Mouse (Mus musculus) G1E (cell line): ENCODE measurements at regions not wholly inside any gene's neighbourhood (a gene's known extent, or its start where the extent isn't known, plus 50 kb on each side); places are given as distances from the start of the nearest gene placed in this dataset.
"Not testable (repeated sequence)": the region's sequence is repeated elsewhere in the genome, so short reads cannot be mapped to it uniquely, and the experiment has no call there.

Source experiments
- ATAC-seq: 2 replicates; pipeline ENCODE4 v1.8.0; 2016; ENCODE audit warnings: mild to moderate bottlenecking; ENCODE audit not compliant: insufficient number of reproducible peaks, poor library complexity, low FRiP score, severe bottlenecking; ENCODE audit errors: extremely low read depth
- DNase-seq: peaks from one replicate; pipeline ENCODE4 v3.0.0; 2012; ENCODE audit warnings: low spot score
- H3K27me3 ChIP-seq: 2 replicates; pipeline ENCODE4 v1.6.1; 2012; ENCODE audit warnings: mild to moderate bottlenecking, low read length, inconsistent platforms; ENCODE audit not compliant: insufficient read depth
- H3K36me3 ChIP-seq: replicated peaks from 2 replicates; pipeline ENCODE3; 2012; ENCODE audit warnings: mild to moderate bottlenecking, inconsistent platforms
- H3K4me1 ChIP-seq: 2 replicates; pipeline ENCODE4 v1.6.1; 2012; ENCODE audit warnings: low read depth, low read length, inconsistent platforms, mixed read lengths; ENCODE audit not compliant: insufficient read depth
- H3K4me3 ChIP-seq: 2 replicates; pipeline ENCODE4 v1.5.1; 2012; ENCODE audit warnings: low read depth, mild to moderate bottlenecking, inconsistent platforms, low read length, moderate library complexity, mixed read lengths
- H3K9me3 ChIP-seq: replicated peaks from 2 replicates; pipeline ENCODE4 v1.6.1; 2012; ENCODE audit warnings: inconsistent platforms
- CTCF ChIP-seq: IDR thresholded peaks from 2 replicates; pipeline ENCODE4 v1.5.1; 2012; ENCODE audit warnings: low read depth, low read length, inconsistent platforms, mixed read lengths
- GATA1 ChIP-seq: IDR thresholded peaks from 2 replicates; pipeline ENCODE4 v1.6.1; 2012; ENCODE audit warnings: borderline replicate concordance, low read length, inconsistent platforms, mixed read lengths
- GATA2 ChIP-seq: IDR thresholded peaks from 2 replicates; pipeline ENCODE4 v1.6.1; 2012; ENCODE audit warnings: low read depth, low read length, inconsistent platforms, borderline replicate concordance
- POLR2AphosphoS5 ChIP-seq: IDR thresholded peaks from 2 replicates; pipeline ENCODE4 v1.6.1; 2012; ENCODE audit warnings: low read depth, low read length, inconsistent platforms; ENCODE audit not compliant: insufficient replicate concordance
- TAL1 ChIP-seq: conservative IDR thresholded peaks from 2 replicates; pipeline ENCODE4 v1.6.1; 2012; ENCODE audit warnings: low read depth, low read length, inconsistent platforms, mixed read lengths

DNA sequence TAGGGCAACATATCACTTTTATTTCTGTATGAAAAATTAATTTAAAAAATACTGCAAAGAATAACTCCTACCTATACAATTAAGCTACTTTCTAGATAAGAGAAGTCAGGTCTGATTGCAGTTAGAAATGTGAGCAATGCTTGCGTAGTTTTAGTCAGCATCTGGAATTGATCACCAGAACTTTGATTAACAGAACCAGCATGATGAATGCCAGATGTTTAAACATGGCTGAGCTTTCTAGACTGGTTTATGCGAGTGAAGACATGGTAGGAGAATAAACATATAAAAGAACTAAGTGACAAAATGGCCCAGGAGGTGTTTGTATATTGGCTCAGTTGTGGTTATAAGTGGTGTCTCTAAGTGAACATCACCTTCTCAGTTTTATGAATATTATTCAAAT, 1970.7 kb downstream of the 9330182O14Rik start:
- no peak overlapping the region for H3K4me3 ChIP-seq
- no peaks in the 10 kb centered on the region for H3K4me1 ChIP-seq
- H3K9me3 ChIP-seq, result no peaks in the 10 kb centered on the region
- no peaks in the 10 kb centered on the region for H3K36me3 ChIP-seq
- no peaks in the 10 kb centered on the region for H3K27me3 ChIP-seq
- ATAC-seq (no peak), DNase-seq (no peak)
- TF ChIP-seq CTCF (no peak), GATA2 (no peak), GATA1 (no peak), TAL1 (no peak), POLR2AphosphoS5 (no peak)

DNA sequence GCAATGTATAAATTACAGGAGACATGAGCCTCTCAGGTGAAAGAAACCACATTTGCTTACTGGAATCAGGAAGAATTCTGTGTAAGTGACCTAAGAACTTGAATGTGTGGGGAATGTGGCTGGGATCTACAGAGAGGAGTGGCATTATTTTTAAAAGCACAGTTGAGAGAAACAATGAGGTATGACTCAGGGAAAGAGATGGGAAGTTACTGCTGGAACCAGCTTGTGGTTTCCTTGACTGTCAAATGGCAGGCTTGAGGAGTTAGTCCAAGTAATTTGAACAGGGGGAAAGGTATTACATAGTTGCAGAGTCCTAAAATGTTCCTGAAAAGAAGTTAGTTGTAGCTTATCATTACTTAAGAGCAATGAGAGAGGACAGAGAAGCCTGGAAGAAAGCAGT, 1972.9 kb downstream of the 9330182O14Rik start:
- Histone ChIP-seq H3K4me3 (no peak overlapping the region), H3K9me3 (no peaks in the 10 kb centered on the region), H3K4me1 (no peaks in the 10 kb centered on the region), H3K27me3 (no peaks in the 10 kb centered on the region), H3K36me3 (no peaks in the 10 kb centered on the region)
- no peak for TF ChIP-seq POLR2AphosphoS5
- no peak for TF ChIP-seq GATA2
- no peak for TF ChIP-seq CTCF
- TF ChIP-seq TAL1, result no peak
- no peak for TF ChIP-seq GATA1
- ATAC-seq (no peak), DNase-seq (no peak)

DNA sequence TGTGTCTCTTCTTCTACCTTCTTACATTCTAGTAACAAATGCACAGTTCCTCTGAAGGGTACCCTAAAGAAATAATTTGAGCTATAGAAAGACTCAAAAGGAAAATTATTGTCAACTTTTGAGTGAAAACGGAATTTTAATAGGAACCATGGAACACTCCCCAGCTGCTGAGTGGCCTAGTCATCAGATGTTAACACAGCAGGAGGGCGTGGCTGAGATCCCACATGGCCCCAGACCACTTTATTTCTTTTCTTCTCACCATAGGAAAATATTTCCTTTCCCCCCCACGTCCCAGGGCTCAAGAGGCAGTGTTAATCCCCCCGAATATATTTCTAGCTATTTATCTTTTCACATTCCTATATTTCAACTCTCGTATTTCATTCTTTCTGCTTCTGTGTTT, 1977.6 kb downstream of the 9330182O14Rik start:
- DNase-seq, result no peak
- Histone ChIP-seq H3K4me3 (no peak overlapping the region), H3K9me3 (no peaks in the 10 kb centered on the region), H3K36me3 (no peaks in the 10 kb centered on the region), H3K4me1 (no peaks in the 10 kb centered on the region), H3K27me3 (no peaks in the 10 kb centered on the region)
- ATAC-seq, result no peak
- TF ChIP-seq GATA2 (no peak), TAL1 (no peak), GATA1 (no peak), POLR2AphosphoS5 (no peak), CTCF (no peak)

DNA sequence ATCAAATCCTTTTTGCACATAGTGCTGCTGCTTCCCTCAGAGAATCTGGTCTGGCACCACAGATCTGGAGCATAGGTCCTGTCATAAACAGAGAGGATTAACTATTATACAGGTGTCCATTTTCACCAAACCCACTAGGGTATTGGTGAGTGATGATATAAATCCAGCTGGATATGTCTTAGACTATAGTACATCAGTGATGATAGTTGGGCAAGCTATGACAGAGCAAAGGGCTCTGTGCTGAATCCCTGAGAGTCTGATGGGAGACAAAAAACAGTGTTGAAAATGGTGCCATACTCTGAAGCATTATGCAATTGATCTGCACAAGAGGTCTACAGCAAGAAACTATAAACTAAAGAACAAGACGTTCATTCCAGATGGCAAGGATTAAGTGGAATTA, 1993.3 kb downstream of the 9330182O14Rik start:
- Histone ChIP-seq H3K4me1 (no peaks in the 10 kb centered on the region), H3K36me3 (no peaks in the 10 kb centered on the region), H3K27me3 (no peaks in the 10 kb centered on the region), H3K9me3 (no peaks in the 10 kb centered on the region), H3K4me3 (no peak overlapping the region)
- no peak for ATAC-seq
- no peak for TF ChIP-seq TAL1
- no peak for TF ChIP-seq GATA1
- TF ChIP-seq POLR2AphosphoS5, result no peak
- TF ChIP-seq CTCF, result no peak
- no peak for TF ChIP-seq GATA2
- no peak for DNase-seq

DNA sequence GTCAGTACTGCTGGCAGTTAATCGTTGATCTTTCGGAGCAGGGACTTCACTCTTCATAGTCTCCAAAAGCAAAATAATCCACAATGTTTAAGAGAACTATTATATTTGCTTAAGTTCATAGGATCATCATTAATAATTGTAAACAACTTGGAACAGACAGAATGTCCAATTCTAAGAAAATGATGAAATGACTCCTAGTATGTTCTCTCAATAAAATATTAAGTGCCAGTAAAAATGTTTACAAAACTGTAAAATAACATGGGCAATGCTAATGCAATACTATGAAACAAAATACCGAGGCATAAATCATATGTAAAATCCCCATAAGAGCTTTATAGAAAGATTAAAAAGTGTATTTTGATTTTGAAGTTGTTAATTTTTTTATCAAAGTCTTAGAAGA, 1994.8 kb downstream of the 9330182O14Rik start:
- Histone ChIP-seq H3K4me1 (no peaks in the 10 kb centered on the region), H3K36me3 (no peaks in the 10 kb centered on the region), H3K4me3 (no peak overlapping the region), H3K9me3 (no peaks in the 10 kb centered on the region), H3K27me3 (no peaks in the 10 kb centered on the region)
- ATAC-seq (no peak), DNase-seq (no peak)
- no peak for TF ChIP-seq POLR2AphosphoS5
- no peak for TF ChIP-seq CTCF
- TF ChIP-seq GATA1, result no peak
- no peak for TF ChIP-seq TAL1
- no peak for TF ChIP-seq GATA2

DNA sequence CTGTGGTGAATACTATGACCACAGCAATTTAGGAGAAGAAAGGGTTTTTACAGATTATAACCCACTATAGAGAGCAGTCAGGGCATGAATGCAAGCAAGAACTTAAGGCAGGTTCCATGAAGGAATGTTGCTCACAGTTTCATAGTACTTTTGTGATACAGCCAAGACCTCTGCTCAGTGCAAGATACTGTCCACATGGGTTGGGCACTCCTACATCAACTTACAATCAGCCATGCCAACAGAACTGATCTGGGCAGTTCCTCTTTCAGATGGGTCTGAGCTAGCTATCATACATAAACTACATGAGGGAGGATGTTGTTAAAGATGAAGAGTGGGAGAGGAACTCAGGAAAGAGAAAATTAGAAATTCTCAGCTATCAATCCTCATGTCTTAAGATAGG, 2032.4 kb downstream of the 9330182O14Rik start:
- Histone ChIP-seq H3K36me3 (no peaks in the 10 kb centered on the region), H3K9me3 (no peaks in the 10 kb centered on the region), H3K4me3 (no peak overlapping the region), H3K4me1 (no peaks in the 10 kb centered on the region), H3K27me3 (peaks cover 3% of the 10 kb centered on the region; the same call in 1 of the 2 replicates)
- DNase-seq, result no peak
- TF ChIP-seq TAL1 (no peak), POLR2AphosphoS5 (no peak), GATA2 (no peak), CTCF (no peak), GATA1 (no peak)
- no peak for ATAC-seq

DNA sequence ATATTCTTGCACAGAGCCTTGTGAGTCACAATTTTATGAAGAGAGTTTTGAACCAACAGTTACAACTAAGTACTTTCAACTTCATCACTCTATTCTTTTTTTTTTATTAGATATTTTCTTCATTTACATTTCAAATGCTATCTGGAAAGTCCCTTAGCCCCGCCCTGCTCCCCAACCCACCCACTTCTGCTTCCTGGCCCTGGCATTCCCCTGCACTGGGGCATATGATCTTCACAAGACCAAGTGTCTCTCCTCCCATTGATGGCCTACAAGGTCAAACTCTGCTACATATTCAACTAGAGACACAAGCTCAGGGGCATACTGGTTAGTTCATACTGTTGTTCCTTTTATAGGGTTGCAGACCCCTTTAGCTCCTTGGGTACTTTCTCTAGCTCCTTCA, 2043.6 kb downstream of the 9330182O14Rik start:
- DNase-seq, H3K27me3 ChIP-seq, H3K4me1 ChIP-seq, ATAC-seq, H3K4me3 ChIP-seq, H3K9me3 ChIP-seq, H3K36me3 ChIP-seq: not testable (repeated sequence)
